Mouse (Mus musculus): ENCODE data around the gene Grin2b. TPM values are rescaled to one million over a fixed set of nuclear protein-coding genes. Genes with fewer than 3 reads are reported as not detected.

Gene Grin2b
- total and polyA plus RNA-seq, 3 experiments: not detected

DNA sequence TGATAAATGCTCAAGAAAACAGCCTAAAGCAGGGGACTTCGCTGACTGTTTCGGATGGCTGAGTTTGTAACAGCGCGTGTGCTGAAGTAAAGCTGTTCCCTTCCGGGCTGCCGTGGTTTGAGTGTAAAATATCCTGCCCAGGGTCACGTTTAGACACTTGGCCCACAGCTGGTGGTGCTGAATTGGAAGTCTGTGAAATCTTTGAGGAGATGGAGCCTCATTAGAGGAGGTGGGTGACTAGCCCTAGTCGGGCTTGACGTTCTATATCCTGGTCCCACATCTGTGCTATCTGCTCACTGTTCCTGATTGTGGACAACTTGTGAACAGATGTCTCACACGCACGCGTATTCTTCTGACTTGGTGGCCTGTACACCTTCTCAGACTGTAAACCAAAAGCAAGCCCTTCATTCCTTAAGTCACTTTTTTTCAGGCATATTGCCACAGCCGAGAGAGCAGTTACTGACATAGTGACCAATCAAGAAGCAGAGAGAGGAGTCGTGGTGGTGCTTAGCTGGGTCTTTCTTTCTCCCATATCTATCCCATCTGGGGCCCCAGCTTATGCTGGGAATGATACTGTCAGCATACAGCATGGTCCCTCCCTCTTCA lies 493.1 kb downstream of the Grin2b start:
- dilution Hi-C loops (cut with MboI; ENCODE audit: extremely low pct_ligation_motif_present, extremely low pct_unique_long_range_greater_than_20kb, low sequenced_read_pairs): no loop called here
- no peaks in the 10 kb centered on the region for H3K27me3 ChIP-seq (replicated peaks)
- DNase-seq (ENCODE audit: extremely low read depth): no peak
- in situ Hi-C loops (cut with MboI; ENCODE audit: low pct_ligation_motif_present, low pct_unique_long_range_greater_than_20kb, low sequenced_read_pairs): no loop called here
- H3K4me3 ChIP-seq (replicated peaks in 1 of 3; ENCODE audit: low read depth in 2 of 3, low read length in 2 of 3, poor library complexity in 1 of 3): no peak overlapping the region
- no peaks in the 10 kb centered on the region for H3K79me2 ChIP-seq (replicated peaks; ENCODE audit: control insufficient read depth, extremely low read depth, insufficient read depth, poor library complexity, severe bottlenecking)
- no peak overlapping the region for H3K27ac ChIP-seq (ENCODE audit: insufficient read depth, low read depth)
- H3K4me2 ChIP-seq (ENCODE audit: insufficient read depth, low read depth, poor library complexity, severe bottlenecking): no peak overlapping the region
- H3K9me3 ChIP-seq (replicated peaks; ENCODE audit: low read length): peaks cover 67% of the 10 kb centered on the region
- TF ChIP-seq MYC (IDR thresholded peaks at IDR 0.05; ENCODE audit: low read depth, low read length) (no peak), PAX5 (IDR thresholded peaks at IDR 0.05; ENCODE audit: low read length) (no peak), MEF2A (IDR thresholded peaks at IDR 0.05; ENCODE audit: borderline replicate concordance, low read depth, low read length) (no peak), UBTF (IDR thresholded peaks at IDR 0.05; ENCODE audit: low read depth, low read length) (no peak), ELF1 (IDR thresholded peaks at IDR 0.05; ENCODE audit: low read depth, low read length) (no peak), POLR2AphosphoS2 (IDR thresholded peaks at IDR 0.05; ENCODE audit: low read depth, low read length) (no peak), JUN (IDR thresholded peaks at IDR 0.05; ENCODE audit: insufficient read depth, low read depth, low read length) (no peak), ZC3H11A (IDR thresholded peaks at IDR 0.05; ENCODE audit: low read depth, low read length) (no peak), MAFK (IDR thresholded peaks at IDR 0.05; ENCODE audit: insufficient replicate concordance, low read length) (no peak), E2F4 (IDR thresholded peaks at IDR 0.05; ENCODE audit: insufficient replicate concordance, low read depth, low read length) (no peak), NRF1 (IDR thresholded peaks at IDR 0.05; ENCODE audit: low read depth, low read length) (no peak), USF1 (IDR thresholded peaks at IDR 0.05; ENCODE audit: low read depth, low read length) (no peak), RAD21 (IDR thresholded peaks at IDR 0.05; ENCODE audit: low read depth, low read length) (no peak), MAZ (IDR thresholded peaks at IDR 0.05; ENCODE audit: low read depth, low read length) (no peak), TBP (conservative IDR thresholded peaks at IDR 0.05; ENCODE audit: low read depth, low read length) (no peak), CHD1 (IDR thresholded peaks at IDR 0.05; ENCODE audit: low read depth, low read length) (no peak), GABPA (IDR thresholded peaks at IDR 0.05; ENCODE audit: insufficient replicate concordance, low read depth, low read length) (no peak), HCFC1 (IDR thresholded peaks at IDR 0.05; ENCODE audit: low read depth, low read length) (no peak), MXI1 (IDR thresholded peaks at IDR 0.05; ENCODE audit: low read depth, low read length) (no peak), EP300 (IDR thresholded peaks at IDR 0.05; ENCODE audit: low read length) (no peak)
- no peaks in the 10 kb centered on the region for H3K4me1 ChIP-seq (ENCODE audit: control insufficient read depth in 1 of 2, insufficient read depth in 2 of 2)
- H3K36me3 ChIP-seq (replicated peaks in 1 of 2; ENCODE audit: control insufficient read depth in 1 of 2, insufficient read depth in 1 of 2, low read length in 1 of 2): no peaks in the 10 kb centered on the region
- H3K9ac ChIP-seq (ENCODE audit: insufficient read depth, low read depth): no peak overlapping the region

DNA sequence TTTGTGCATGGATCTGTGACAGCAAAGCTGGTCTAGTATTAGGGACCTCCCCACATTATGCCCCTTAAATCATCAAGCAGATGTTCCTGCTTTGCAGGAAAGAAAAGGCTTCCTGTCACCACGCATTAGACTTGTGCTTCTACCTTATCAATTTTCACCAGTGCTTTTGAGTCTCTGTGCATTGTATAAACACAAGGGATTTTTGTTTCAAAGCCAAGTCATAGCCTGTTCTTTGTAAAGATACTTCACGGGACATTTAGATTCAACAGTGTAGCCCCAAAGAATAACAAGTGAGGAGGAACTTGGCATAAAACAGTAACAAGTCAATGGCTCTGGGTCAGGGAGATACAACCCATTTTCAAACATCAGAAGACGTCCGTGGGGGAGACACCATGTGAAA lies 498.9 kb downstream of the Grin2b start:
- H3K36me3 ChIP-seq (replicated peaks in 1 of 2; ENCODE audit: control insufficient read depth in 1 of 2, insufficient read depth in 1 of 2, low read length in 1 of 2): no peaks in the 10 kb centered on the region
- in situ Hi-C loops (cut with MboI; ENCODE audit: low pct_ligation_motif_present, low pct_unique_long_range_greater_than_20kb, low sequenced_read_pairs) (no loop called here), dilution Hi-C loops (cut with MboI; ENCODE audit: extremely low pct_ligation_motif_present, extremely low pct_unique_long_range_greater_than_20kb, low sequenced_read_pairs) (no loop called here)
- peaks cover 64% of the 10 kb centered on the region for H3K9me3 ChIP-seq (replicated peaks; ENCODE audit: low read length)
- no peaks in the 10 kb centered on the region for H3K27me3 ChIP-seq (replicated peaks)
- H3K4me3 ChIP-seq (replicated peaks in 1 of 3; ENCODE audit: low read depth in 2 of 3, low read length in 2 of 3, poor library complexity in 1 of 3): no peak overlapping the region
- no peak overlapping the region for H3K27ac ChIP-seq (ENCODE audit: insufficient read depth, low read depth)
- no peaks in the 10 kb centered on the region for H3K4me1 ChIP-seq (ENCODE audit: control insufficient read depth in 1 of 2, insufficient read depth in 2 of 2)
- DNase-seq (ENCODE audit: extremely low read depth): no peak
- no peak overlapping the region for H3K4me2 ChIP-seq (ENCODE audit: insufficient read depth, low read depth, poor library complexity, severe bottlenecking)
- no peaks in the 10 kb centered on the region for H3K79me2 ChIP-seq (replicated peaks; ENCODE audit: control insufficient read depth, extremely low read depth, insufficient read depth, poor library complexity, severe bottlenecking)
- H3K9ac ChIP-seq (ENCODE audit: insufficient read depth, low read depth): no peak overlapping the region
- no peak for TF ChIP-seq USF2 (conservative IDR thresholded peaks at IDR 0.05; ENCODE audit: low read depth, low read length)
